Mouse (Mus musculus) right cerebral cortex, postnatal 36 days (tissue): ENCODE data around the gene Agbl3.

Source experiments
- DNase-seq, 2 experiments: peaks; one replicate each; pipeline ENCODE4 v3.0.0; 2022; ENCODE audit warnings: low spot score in 2 of 2, mixed read lengths in 1 of 2

Agbl3 gene

DNA sequence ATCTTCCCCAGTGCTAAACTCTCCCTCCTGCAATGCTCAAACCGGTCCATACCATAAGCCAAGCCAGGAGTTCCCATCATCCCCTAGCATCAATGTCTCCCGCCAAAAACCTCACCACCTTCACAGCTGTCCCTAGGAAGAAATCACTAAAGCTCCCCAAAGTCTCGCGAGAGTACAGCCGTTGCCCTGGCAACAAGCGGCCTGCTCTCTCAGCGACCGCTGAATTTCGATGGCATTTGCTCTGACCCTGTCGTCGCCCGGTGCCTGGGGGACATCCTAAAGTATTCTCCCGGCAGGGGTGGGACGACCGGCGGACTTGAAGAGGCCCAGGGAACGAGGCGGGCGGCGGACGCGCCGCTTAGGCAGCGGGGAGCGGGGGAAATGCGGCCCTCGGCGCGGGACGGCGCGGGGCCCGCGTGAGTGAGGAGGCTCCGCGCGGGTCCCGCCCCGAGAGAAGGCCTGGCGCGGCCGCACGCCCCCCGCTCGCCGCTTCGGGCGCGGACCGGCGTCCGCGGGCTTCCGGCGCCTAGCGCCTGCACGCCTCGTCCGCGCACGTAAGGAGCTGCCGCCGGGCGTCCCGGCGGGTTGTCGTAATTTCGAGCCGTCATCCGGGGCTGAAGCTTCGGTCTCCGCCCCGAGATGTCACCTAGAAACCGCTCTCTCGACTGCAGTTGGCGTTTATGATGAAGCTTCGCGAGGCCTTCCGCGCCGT, at the start of gene Agbl3:
Agbl3 (plus strand) TSS at position 202 of the 712 bp plus-strand sequence.
- peak; percentile 86 to 88 for DNase-seq

DNA sequence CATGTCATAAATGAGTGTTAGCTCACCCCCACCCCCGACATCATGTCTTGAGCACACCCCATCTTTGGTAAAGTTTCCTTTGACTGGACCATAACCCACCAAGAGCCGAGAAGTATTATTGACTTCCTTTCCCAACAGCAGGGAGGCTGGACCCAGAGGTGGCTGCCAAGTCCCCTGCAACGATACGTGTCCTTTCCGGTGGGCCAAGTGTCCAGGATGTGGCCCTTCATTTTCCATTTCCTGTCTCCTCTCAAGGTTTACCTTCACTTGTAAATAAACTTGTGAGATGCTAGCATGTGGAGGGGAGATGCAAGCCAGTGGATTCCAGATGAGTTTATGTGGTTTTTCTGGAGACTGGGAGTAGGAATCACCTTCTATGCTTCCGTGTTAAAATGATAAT, 49.2 kb upstream of the Agbl3 start:
- no peak for DNase-seq

DNA sequence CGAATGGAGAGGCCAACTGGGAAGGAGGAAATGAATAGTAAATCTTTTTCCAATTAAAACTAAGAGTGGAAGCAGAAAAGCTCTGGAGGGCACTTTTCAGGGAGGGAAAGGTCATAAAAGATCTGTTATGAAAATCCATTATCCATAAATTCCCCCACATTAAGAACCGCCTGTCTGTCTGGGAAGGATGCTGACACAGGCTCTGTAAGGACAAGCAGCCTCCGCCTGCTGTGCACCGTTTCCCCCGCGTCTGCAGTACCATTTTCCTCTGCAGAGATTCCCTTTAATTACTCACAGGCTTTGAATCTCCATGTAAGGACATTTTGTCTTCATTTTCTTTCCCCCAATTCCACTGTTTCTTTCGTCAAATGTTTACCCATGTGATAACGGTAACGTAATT, 48.7 kb upstream of the Agbl3 start:
- DNase-seq: no peak

DNA sequence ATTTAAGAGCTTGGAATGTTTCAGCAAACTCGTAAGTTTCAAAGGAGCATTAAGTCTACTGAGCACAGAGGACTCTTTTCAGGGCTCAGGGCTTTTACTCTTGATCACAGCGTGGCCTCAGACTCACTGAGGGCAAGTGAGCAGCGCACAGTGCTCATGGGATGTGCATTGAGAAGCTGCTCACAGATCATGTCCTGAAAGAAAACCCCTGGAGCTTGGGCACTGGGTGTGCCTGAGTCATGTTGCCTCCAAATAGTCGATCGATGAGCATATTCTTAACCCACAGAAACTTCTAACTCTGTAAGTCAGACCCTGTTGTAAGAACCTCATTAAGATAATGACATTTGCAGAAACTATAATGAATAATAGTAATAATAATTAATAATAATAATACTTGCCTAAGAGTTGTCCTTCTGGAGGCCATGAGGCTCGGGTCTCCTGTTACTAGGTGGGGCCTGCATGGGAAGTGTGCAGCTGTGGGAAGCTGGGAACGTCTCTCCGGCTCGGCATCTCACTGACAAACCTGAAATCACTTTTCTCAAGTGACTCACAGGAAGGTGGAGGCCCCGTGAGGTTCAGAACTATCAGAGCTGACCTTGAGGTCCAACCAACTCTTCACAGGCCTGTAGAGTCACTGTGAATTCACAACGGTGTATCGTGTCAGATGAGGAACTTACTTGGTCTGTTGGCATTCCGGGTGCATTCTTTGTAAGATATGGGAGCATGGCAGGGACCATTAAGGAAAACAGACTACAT, 45.1 kb upstream of the Agbl3 start:
- no peak for DNase-seq

DNA sequence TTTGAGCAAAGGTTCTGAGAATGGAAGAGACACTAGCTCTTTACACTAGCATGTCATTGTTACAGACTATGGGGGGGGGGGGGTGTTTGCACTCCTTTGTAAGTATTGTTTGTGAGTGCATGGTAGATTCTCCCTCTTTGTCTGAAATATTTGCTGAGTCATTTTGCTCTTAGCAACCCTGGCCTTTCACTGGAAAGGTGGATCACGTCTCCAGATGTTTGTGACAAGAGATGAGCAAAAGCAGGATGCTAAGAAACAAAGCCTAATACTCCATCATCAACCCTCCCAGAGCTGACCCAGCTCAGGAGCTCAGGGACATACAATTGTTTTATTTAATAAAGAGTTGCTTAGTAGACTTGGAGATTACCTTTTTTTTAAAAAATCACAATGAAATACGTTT, 43.3 kb upstream of the Agbl3 start:
- no peak for DNase-seq

DNA sequence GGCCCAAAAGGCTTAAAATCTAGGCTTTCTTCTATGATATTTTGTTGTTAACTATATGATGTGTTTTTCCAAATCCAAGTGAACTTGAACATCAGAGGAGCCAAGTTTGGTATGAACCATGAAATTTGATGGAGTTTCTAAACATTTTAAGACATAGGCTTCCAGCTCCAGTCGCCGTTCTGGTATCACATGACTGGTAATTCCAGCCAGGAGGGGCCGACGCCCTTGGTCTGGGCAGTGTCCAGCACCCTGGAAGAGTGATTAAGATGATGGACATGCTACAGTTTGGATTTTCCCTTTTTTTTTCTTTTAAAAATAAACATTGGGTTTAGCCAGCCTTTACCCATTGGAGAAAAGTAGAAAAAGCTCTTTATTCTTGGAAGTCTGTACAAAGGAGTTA, 36.3 kb upstream of the Agbl3 start:
- DNase-seq: no peak

DNA sequence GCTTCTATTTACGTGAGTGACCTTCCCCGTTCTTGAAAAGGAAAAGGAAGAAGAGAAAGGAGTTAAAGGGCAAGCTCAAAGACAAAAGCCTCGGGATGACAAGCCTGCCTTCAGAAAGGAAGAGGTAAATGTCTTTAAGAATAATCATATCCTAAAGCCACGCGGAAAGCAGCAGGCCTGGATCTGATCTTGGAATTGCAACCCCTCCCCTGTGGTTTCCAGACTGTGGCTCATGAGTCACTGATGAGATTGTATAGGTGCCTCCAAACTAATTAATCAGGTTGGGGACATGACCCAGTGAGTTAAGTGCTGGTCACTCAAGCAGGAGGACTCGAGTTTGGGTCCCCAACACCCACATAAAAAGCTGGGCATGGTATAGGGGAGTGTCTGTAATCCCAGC, 32.4 kb upstream of the Agbl3 start:
- DNase-seq: no peak

DNA sequence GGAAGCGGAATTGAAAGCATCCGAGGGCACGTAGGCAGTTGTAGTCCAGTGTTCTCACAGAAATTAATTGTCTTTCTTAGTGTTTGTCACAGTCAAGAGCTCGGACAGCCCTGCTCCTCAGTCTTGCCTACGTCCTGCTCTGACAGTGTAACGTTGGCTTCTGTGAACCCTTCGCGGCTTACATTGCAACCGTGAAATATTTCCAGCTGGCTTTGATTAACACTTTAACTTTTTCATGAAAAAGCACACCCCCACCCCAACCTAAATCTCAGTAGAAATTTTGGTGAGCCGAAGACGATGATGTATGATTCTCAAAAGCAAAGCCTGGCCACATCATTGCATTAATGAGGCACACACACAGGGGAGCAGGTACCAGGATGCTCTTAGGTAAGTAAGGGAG, 31.7 kb upstream of the Agbl3 start:
- DNase-seq: no peak

DNA sequence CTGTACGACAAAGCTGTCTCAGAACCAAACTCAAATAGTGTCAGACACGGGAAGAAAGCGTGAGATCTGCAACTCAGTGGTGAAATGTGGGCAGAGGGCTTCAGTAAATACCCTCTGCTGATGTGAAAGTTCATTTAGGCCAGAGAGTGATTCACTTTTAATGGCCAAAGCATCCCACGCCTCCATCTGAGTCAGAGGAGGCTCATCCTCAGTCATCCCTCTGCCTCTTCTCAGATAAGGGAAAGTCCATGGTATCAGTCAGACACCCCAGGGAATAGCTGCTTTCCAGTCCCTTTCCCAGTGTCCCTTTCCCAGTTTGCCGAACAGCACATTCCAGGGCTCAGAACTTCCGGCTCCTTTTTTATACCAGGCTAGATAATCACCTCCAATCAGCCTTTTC, 30.7 kb upstream of the Agbl3 start:
- DNase-seq: no peak

DNA sequence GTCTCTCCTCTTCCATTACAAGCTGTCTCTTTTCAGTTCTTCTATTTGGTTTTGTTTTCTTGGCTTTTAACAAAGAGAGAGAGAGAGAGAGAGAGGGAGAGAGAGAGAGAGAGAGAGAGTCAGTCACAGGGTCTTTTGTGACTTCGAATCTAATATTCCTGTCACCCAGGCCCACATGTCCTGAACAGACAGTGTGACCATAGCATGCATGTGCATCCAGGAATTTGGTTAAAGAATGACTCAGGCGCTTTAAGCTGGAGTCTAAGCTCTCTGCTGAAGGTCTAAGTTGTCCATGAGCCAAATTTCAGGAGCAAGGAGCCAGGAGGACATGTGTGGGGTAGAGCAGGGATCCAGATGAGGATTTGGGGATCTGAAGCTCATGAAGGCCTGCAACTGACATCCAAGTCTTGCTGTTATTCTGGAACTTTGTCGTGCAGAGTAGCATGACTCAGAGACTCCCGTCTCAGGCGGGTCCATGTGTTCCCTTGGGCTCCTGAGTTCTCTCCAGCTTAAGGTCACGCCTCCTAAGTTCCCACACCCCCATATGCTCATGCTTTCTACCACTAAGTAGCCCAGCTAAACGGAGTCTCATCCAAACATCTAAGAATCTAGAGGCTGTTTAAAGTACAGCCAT, 29.6 kb upstream of the Agbl3 start:
- DNase-seq: no peak

DNA sequence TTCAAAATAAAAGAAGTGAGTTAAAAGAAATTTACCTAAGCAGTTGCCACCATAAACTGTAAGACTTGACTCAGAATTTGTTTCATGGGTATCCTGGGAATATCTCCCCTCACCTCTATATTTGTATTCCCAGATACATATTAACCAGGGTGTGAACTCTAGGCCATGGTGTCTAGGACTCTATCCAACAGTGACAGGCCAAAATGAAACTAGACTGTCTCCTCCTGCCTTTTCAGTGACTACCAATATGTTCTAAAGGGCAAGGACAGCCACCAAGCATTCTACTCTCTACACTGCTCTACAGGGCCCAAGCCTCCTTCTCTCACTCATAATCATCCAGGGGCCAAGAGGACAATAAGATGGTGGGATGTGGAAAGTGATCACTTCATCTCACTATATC, 28.6 kb upstream of the Agbl3 start:
- DNase-seq: no peak

DNA sequence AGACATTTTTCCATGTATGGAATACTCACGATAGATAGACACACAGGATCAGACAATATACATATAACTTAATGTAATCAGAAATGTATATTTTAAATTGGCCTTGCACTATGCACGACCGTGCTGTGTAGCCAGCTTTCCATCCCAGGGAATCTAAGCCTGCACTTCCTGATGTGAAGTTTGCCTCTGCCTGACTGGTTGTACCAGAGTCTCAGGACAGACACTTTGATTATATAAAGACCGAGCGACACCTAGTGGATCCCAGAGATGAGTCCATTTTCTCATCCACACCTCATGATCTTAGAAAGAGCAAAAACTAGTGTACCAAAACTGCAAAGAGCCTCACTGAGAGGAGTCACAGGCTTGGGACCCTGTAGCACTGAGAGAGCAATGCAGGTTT, 25.8 kb upstream of the Agbl3 start:
- peak; percentile 32 to 44 for DNase-seq

DNA sequence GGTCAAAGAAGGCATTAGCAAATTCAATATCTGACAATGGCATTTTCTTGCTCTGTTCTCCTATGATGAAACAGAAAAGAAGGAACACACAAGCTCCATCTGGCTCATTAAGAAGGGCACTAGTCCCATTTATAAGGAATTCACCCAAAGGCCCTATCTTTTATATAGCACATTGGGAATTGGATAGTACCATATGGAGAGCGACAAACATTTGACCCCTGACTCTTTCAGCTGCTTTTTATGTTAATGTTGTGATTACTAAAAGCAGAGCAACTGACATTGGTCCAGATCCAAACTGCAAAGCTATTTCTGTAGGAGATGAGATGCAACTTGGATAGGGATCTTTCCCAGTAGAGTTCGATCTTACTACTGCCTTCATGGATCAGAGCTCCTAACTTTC, 21.9 kb upstream of the Agbl3 start:
- no peak for DNase-seq

DNA sequence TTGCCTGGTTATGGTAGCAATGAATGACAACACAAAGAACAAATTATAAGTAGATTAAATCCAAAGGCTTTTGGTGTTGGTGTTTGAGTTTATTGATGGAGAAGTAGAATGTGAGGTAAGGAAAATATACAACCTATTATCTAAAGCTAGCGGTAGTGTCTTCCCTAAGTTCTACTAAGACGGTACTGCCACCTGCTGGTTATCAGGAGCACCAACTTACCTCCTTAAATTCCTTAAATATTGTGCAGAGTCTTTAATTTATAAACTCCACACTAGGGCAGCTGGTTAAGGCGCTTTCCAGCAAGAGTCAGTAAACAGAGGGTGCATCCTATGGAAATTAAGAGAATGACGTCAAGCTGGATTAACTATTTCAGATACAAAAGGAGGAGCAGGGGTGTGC, 20.2 kb upstream of the Agbl3 start:
- DNase-seq: no peak

DNA sequence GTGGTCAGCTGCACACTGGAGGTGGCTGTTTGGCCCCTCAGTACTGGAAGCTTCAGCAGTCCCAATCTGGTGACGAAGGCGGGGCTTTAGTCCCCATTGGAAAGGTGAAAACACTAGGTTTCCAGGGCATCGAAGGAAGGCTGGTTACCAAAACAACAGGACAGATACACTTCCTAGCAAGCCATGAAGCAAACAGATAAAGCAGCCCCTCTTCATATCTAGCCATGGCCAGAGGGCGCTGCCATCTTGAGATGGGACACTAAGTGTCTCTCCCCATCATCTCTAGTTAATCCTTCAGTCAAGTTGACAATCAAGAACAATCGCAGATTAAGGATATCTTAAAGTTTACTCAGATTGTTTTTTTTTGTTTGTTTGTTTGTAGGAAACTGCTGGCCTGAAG, 14.5 kb upstream of the Agbl3 start:
- DNase-seq: no peak

DNA sequence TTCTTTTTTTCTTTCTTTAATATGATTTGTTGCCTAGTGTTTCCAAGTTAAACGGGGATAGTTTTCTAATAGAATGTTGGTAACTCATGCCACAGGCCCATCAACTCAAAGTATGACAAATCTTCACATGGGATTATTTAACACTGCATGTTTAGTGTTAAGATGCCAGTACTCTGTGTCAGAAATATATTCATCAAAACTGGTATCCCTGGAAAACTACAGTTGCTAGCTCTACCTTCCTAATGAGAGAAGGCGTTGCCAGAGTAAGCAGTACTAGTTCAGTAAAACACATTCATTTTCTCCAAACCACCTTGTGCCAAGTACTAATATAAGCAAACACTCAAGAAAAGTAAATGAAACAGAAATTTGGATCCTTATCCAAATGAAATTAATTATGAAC, 10.2 kb upstream of the Agbl3 start:
- DNase-seq: no peak

DNA sequence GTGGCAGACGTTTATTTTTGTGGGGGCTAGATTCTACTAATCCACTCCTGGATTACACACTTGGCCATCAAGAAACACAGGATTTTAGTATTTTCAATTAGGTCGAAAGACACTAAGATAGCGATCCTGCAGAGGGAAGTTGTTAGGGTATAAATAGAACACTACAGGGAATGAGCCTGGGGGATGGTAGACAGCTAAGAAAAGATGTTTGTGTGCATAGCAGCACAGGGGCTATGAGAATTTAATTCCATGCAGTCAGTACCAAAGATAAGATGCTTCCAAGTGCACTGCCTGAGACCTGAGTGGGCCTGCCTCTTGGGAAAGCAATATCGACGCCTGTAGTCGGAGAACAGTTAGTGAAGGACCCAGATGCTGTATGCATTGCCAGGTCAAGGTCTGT, 9.7 kb upstream of the Agbl3 start:
- DNase-seq: no peak

DNA sequence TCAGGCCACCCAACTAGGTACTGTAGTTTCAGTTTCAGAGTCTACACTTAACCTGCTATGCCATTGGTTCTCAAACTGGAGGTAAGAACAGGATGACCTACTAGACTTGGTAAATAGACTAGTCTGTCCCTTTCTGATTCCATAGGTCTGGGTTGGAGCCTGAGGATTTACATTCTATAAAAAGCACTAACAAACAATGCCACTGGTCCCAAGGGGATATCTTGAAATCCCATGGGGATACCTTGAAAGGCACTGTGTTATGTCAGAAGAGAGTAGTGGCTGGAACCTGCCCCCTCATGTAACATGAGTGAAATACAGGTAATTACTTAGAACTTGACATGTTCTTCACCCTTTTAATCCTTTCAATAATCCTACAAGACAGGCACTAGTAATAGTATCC, 3.8 kb upstream of the Agbl3 start:
- DNase-seq: no peak

DNA sequence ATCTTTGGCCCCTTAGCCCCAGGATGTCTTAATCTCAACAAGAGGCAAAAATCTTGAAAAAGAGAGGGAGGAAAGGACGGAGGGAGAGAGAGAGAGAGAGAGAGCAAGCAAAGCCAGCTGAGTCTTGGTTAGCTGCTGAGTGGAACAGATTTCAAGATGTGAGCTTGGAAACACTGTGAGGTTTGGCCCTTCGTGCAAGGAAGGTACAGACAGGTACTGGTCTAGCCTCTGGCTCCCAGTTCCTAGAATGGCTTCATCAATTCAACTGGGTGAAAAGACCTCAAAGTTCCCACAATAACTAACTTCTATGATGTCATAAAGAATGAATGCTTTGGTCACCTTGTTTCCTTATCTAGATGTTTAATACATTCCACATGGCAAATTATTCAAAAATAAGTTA, 3.1 kb upstream of the Agbl3 start:
- no peak for DNase-seq

DNA sequence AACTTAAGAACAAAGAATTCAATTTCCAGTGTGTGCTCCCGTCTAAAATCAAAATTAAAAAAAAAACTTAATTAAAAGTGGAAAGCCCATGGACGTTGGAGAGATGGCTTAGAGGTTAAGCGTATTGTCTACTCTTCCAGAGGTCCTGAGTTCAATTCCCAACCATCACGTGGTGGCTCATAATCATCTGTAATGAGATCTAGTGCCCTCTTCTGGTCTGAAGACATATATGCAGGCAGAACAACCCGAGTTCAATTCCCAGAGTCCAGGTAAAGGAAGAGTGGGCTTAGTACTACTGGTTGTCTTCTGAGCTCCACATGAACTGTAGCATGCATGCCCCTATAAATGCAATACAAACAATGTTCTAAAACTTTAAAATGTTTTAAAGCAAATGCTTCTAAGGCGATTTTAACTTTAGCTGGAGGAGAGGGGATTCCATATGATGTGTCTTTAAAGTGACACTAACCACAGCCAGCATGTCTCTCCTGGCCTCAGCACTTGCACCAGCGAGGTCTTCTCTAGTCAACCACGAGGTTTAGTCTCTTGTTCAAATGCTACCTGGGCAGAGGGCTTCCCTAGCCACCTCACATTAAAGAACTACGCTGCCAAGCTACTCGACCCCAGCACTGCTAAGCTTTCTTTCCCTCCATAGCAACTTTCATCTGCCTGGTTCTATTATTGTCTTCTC, 2.1 kb upstream of the Agbl3 start:
- DNase-seq: no peak

DNA sequence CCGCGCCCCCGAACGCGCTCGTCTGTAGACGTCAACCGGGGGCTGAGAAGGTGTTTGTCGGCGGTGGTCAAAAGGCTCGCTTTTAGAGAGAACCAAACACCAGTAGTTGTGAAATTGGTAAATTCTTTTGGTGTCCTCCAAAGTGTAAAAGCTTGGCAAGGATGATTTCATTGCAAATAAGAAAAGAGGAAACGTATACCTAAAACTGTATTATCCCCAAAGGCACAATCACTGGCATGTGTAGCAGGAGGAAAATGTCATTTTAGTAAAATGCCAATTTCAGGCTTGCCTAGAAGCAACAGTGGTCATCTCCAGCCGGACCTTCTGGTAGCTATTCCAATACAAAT, 684 bp downstream of the Agbl3 start:
- no peak for DNase-seq

DNA sequence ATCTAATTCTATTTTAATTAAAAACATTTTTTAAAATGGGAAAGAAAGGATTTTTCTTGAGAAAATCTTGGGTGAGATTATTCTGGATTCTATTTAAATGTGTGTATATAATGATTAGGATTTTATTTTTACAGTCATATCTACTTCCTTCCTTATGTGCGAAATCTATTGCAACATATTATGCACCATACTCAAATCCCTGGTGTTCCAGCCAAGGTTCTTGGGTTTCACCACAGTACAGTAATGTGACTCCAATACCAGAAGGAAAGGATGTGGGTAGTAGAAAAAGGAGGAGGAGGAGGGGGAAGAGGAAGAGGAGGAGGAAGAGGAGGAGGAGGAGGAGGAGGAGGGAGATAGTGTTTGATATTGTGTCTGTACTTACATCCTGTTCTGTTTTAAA, 2.3 kb downstream of the Agbl3 start:
- no peak for DNase-seq

DNA sequence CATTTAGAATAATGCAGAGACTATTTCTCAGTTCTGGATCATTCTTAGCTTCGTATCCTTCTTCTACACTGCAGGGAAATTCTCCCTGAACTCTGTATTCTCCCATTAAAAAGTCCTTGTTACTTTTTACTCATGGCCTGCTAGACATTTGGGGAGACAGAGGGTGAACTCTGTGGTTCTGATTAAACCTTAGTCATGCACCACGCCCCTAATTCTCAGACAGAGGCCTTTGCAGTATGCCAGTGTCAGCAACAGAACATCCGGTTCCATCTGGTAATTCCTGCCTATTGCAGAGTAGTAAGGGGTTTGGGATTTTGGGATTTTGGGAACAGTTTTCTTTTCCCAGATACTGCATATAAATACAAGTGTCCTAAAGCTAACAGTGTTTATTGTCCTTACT, 16.6 kb downstream of the Agbl3 start:
- DNase-seq: no peak
